Mouse (Mus musculus) induced T-regulatory cell, adult 2 months (primary cell): ENCODE results near the gene Rcsd1.

Experiments used
- DNase-seq: peaks from one replicate; pipeline ENCODE4 v3.0.0-alpha.2; 2012; ENCODE audit warnings: low read depth

Rcsd1 gene

GRCm38 (mm10) chr1:165625896-165626295, 83.7 kb downstream of the Rcsd1 start:
- no peak for DNase-seq

- no peak for DNase-seq
These were observed 84.5 kb downstream of the Rcsd1 start for GRCm38 (mm10) chr1:165625058-165625457.

GRCm38 (mm10) chr1:165618201-165618624, 91.3 kb downstream of the Rcsd1 start:
- no peak for DNase-seq

GRCm38 (mm10) chr1:165617166-165617891, 92.2 kb downstream of the Rcsd1 start:
- no peak for DNase-seq

- no peak for DNase-seq
These were observed 92.9 kb downstream of the Rcsd1 start for GRCm38 (mm10) chr1:165616652-165617051.

- DNase-seq = no peak
These were observed 94.8 kb downstream of the Rcsd1 start for GRCm38 (mm10) chr1:165614793-165615192.

GRCm38 (mm10) chr1:165613926-165614325, 95.6 kb downstream of the Rcsd1 start:
- no peak for DNase-seq

- DNase-seq = peak; percentile 28
These were observed 96.8 kb downstream of the Rcsd1 start for GRCm38 (mm10) chr1:165612714-165613113.

- peak; percentile 24 for DNase-seq
These were observed 99.1 kb downstream of the Rcsd1 start for GRCm38 (mm10) chr1:165610321-165610999.

GRCm38 (mm10) chr1:165609495-165610320, 99.8 kb downstream of the Rcsd1 start:
- peak; percentile 74 for DNase-seq

GRCm38 (mm10) chr1:165608904-165609303, 100.7 kb downstream of the Rcsd1 start:
- DNase-seq = no peak

GRCm38 (mm10) chr1:165605774-165606173, 103.8 kb downstream of the Rcsd1 start:
- DNase-seq = no peak

- DNase-seq = no peak
These were observed 104.4 kb downstream of the Rcsd1 start for GRCm38 (mm10) chr1:165605108-165605507.

- DNase-seq = no peak
These were observed 105.4 kb downstream of the Rcsd1 start for GRCm38 (mm10) chr1:165604203-165604602.

GRCm38 (mm10) chr1:165603218-165603617, 106.3 kb downstream of the Rcsd1 start:
- peak; percentile 28 for DNase-seq

GRCm38 (mm10) chr1:165601775-165602280, 107.7 kb downstream of the Rcsd1 start:
- peak; percentile 35 for DNase-seq
